Mouse (Mus musculus): ENCODE results near the gene Dlx2.

DNA sequence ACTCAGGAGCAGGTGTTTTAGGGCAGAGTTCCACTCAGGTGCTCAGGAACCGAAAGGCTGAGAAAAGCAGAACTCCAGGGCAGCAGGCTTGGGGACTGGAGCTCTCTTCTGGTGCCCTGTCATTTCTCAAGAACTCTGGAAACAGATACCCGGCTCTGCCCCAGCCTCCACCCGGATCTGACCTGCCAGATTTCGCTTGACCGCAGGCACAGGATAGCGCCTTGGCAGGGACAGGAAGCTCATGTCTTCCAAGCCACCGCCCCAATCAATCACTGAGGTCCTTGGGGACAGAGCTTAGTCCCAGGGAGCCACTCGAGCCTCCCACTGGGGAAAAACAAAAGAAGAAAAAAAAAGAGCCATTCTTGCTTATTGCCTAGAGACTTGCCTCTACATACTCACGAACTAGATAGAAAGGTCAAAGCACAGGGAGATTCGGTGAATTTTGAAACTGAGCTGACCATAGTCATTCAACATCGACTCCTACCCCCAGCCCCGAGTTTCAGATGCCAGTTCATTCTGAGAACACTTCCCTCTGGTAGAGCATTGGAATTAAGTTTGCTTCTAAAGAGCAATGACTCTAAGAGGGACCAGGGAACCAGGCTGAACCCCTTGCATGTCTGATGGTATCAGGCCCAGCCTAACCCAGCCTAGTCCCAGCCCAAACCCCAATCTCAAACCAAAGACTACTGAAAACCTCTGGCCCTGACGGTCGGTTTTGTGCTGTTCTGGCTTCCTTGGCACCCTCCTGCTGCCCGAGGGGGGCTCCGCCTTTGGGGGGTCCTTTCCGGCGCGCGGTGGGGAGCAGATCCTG is 12.1 kb downstream of the Dlx2 start:
- TF ChIP-seq EP300 (IDR thresholded peaks at IDR 0.05; ENCODE audit: low read depth) = no peak
- TF ChIP-seq CTCF (IDR thresholded peaks at IDR 0.05; ENCODE audit: low read depth) = no peak
